Mouse (Mus musculus): Measurements from ENCODE around the gene Znhit2. TPM values are rescaled to one million over a fixed set of nuclear protein-coding genes. Genes with fewer than 3 reads are reported as not detected.

Znhit2 gene
- polyA plus RNA-seq, 1 experiment from 2014 or later = 42.3 TPM

DNA sequence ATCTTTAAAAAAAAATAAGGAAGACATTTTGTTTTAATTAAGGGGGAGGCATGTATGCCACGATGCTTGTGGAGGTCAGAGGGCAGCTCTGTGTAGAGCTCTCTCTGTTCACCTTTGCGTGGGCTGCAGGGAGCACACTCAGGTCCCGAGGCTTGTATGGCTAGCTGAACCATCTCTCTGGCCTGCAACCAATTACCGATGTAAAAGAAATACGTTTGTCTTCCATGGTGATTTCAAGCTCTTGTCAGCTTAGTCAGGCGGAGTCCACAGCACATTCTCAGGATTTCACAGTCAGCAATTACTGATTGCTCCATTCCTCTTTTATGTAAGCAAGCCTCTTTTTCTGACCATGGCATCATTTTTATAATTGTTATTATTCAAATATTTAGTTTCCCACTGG, 40.2 kb downstream of the Znhit2 start:
- Histone ChIP-seq H3K27me3 (replicated peaks; ENCODE audit: control insufficient read depth, insufficient read depth, low read length) (no peaks in the 10 kb centered on the region), H3K4me2 (no peak overlapping the region), H3K4me1 (replicated peaks; ENCODE audit: control insufficient read depth, insufficient read depth, low read length) (peaks cover 21% of the 10 kb centered on the region), H3K27ac (ENCODE audit: low read depth, low read length) (no peak overlapping the region), H3K9me3 (ENCODE audit: control insufficient read depth, low read length) (no peaks in the 10 kb centered on the region), H3K4me3 (ENCODE audit: low read depth, low read length) (no peak overlapping the region), H3K9ac (ENCODE audit: low read depth, low read length) (no peak overlapping the region), H3K36me3 (ENCODE audit: control insufficient read depth, insufficient read depth, low read length) (0 out of 2 replicates have a peak, but pooled peaks cover 3% of the 10 kb centered on the region)
- WGBS = 75% methylated on average over 6 of the region's 6 CpGs
- DNase-seq (ENCODE audit: low spot score) (no peak), ATAC-seq (replicated peaks; ENCODE audit: low FRiP score) (no peak)

DNA sequence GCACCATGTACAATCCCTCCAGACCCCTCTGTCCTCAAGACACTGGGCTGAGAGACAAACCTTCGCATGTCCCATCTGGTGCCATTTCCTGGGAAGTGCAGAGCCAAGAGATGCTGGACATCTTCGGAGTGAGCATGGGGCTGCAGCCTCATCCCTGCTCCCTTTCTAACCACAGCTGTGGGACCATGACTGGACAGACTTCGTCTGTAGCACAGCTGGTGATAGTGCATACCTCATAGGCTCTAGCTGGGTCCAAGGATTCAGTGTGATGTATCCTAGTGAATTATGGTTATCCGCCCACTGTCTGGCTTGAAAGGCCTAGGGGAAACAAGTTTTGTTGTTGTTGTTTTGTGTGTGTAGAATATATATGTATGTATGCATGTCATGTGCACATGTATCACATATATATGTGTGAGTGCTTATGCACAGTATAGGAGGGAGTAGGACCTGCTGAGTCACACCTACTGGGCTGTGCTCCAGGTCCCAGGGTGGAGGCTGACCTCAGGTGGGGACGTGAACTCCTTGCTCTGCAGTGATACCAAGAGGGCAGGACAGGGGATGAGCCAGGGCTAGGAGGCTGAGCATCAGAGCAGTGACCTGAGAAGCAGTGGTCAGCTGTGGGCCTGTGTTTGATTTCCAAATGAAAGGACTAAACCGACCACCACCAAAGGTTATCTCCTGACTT, 41.3 kb downstream of the Znhit2 start:
- Histone ChIP-seq H3K9ac (ENCODE audit: low read depth, low read length) (no peak overlapping the region), H3K36me3 (ENCODE audit: control insufficient read depth, insufficient read depth, low read length) (0 out of 2 replicates have a peak, but pooled peaks cover 3% of the 10 kb centered on the region), H3K27me3 (replicated peaks; ENCODE audit: control insufficient read depth, insufficient read depth, low read length) (no peaks in the 10 kb centered on the region), H3K4me2 (no peak overlapping the region), H3K4me1 (replicated peaks; ENCODE audit: control insufficient read depth, insufficient read depth, low read length) (peaks cover 21% of the 10 kb centered on the region), H3K4me3 (ENCODE audit: low read depth, low read length) (no peak overlapping the region), H3K27ac (ENCODE audit: low read depth, low read length) (no peak overlapping the region), H3K9me3 (ENCODE audit: control insufficient read depth, low read length) (no peaks in the 10 kb centered on the region)
- no peak for DNase-seq (ENCODE audit: low spot score)
- WGBS = 77% methylated on average over 6 of the region's 6 CpGs
- peak; percentile 67 for ATAC-seq (replicated peaks; ENCODE audit: low FRiP score)

DNA sequence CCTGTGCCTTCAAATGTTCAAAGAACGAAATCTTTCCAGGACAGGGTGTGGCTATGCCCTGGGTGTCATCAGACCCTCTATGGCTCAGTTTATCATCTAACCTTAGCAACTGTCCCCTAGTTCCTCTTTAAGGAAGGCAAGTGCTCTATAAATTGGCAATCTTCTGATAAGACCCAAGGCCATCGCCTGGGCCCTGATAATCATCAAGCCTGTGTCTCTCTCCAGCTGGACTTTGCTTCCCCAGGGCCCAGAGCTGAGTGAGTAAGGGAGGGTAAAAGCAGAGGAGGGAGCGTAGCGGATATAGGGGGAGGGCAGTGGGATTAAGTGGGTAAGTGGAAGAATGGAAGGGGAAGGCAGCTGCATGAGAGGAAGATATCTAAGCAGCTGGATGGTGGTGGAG, 43.5 kb downstream of the Znhit2 start:
- WGBS = 37% methylated on average over 4 of the region's 4 CpGs
- Histone ChIP-seq H3K4me1 (replicated peaks; ENCODE audit: control insufficient read depth, insufficient read depth, low read length) (peaks cover 19% of the 10 kb centered on the region), H3K4me2 (peak overlapping the region; percentile 26; the same call in 1 of the 2 replicates), H3K4me3 (ENCODE audit: low read depth, low read length) (no peak overlapping the region), H3K27me3 (replicated peaks; ENCODE audit: control insufficient read depth, insufficient read depth, low read length) (no peaks in the 10 kb centered on the region), H3K27ac (ENCODE audit: low read depth, low read length) (no peak overlapping the region; the same call in 1 of the 2 replicates), H3K9ac (ENCODE audit: low read depth, low read length) (no peak overlapping the region; the same call in 1 of the 2 replicates), H3K9me3 (ENCODE audit: control insufficient read depth, low read length) (no peaks in the 10 kb centered on the region), H3K36me3 (ENCODE audit: control insufficient read depth, insufficient read depth, low read length) (0 out of 2 replicates have a peak, but pooled peaks cover 3% of the 10 kb centered on the region)
- no peak for DNase-seq (ENCODE audit: low spot score)
- peak; percentile 29; the same call in 1 of the 2 replicates for ATAC-seq (replicated peaks; ENCODE audit: low FRiP score)

DNA sequence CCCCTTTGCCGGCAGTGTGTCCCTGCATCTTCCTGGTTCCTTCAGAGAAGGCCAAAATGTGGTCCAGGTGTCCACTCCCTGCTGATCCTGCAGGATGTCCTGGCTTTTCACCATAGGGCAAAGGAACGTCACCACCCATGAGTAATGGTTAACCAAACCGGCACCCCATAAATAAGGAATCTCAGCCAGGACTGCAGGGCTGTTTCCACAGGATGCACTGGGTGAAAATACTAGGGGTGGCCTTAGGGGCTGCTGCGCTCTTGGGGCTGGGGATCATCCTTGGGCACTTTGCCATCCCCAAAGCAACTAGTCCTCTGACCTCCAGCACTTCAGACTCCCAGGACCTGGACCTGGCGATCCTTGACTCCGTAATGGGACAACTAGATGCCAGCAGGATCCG, 44.6 kb downstream of the Znhit2 start, which contains the start of gene Naaladl1:
TSS of gene Naaladl1 (plus strand) at position 197 of the 400 bp plus-strand sequence.
- Histone ChIP-seq H3K4me1 (replicated peaks; ENCODE audit: control insufficient read depth, insufficient read depth, low read length) (peaks cover 18% of the 10 kb centered on the region), H3K4me2 (peak within 1 kb of the TSS; percentile 26; the same call in 1 of the 2 replicates), H3K27ac (ENCODE audit: low read depth, low read length) (no peak within 1 kb of the TSS; the same call in 1 of the 2 replicates), H3K9me3 (ENCODE audit: control insufficient read depth, low read length) (no peaks in the 10 kb centered on the region), H3K36me3 (ENCODE audit: control insufficient read depth, insufficient read depth, low read length) (no peaks in the 10 kb centered on the region), H3K27me3 (replicated peaks; ENCODE audit: control insufficient read depth, insufficient read depth, low read length) (no peaks in the 10 kb centered on the region), H3K4me3 (ENCODE audit: low read depth, low read length) (no peak within 1 kb of the TSS), H3K9ac (ENCODE audit: low read depth, low read length) (0 out of 2 replicates have a peak within 1 kb of the TSS, but pooled peaks have one; percentile 23)
- ATAC-seq (replicated peaks; ENCODE audit: low FRiP score) (no peak), DNase-seq (ENCODE audit: low spot score) (no peak)
- 83% methylated on average over 7 of the region's 7 CpGs for WGBS

Small RNA genes lying within 50 kb of the gene (microRNA-seq; reads per million reads assigned to microRNA genes)
- 4.2 reads per million, percentile 9 among the genes with 10 or more reads in this experiment for gene Mir6988 (ENCODE audit: borderline number of aligned reads)

Other genes starting within 250 kb of the Znhit2 start
- gene Frmd8, start 185.9 kb upstream of the Znhit2 start, polyA plus RNA-seq (2014; fragmentation: Nextera tagmentation; extraction: Ambion mirVana) = 26.8 and 27.9 TPM in 2 replicates
- 7.5 and 8.2 TPM in 2 replicates for gene Slc25a45, start 183.4 kb upstream of the Znhit2 start, polyA plus RNA-seq (2014; fragmentation: Nextera tagmentation; extraction: Ambion mirVana)
- gene Tigd3, start 167.0 kb upstream of the Znhit2 start, polyA plus RNA-seq (2014; fragmentation: Nextera tagmentation; extraction: Ambion mirVana) = 3.9 and 4.2 TPM in 2 replicates
- 119 and 127 TPM in 2 replicates for gene Dpf2, start 148.2 kb upstream of the Znhit2 start, polyA plus RNA-seq (2014; fragmentation: Nextera tagmentation; extraction: Ambion mirVana)
- 5.1 TPM in 2 replicates for gene Cdc42ep2, start 136.4 kb upstream of the Znhit2 start, polyA plus RNA-seq (2014; fragmentation: Nextera tagmentation; extraction: Ambion mirVana)
- gene Pola2, start 97.0 kb upstream of the Znhit2 start, polyA plus RNA-seq (2014; fragmentation: Nextera tagmentation; extraction: Ambion mirVana) = 129 and 131 TPM in 2 replicates
- not detected in 2 replicates for gene Slc22a20, start 75.0 kb upstream of the Znhit2 start, polyA plus RNA-seq (2014; fragmentation: Nextera tagmentation; extraction: Ambion mirVana)
- 25.2 and 25.8 TPM in 2 replicates for gene Capn1, start 45.3 kb upstream of the Znhit2 start, polyA plus RNA-seq (2014; fragmentation: Nextera tagmentation; extraction: Ambion mirVana)
- gene Syvn1, start 14.6 kb upstream of the Znhit2 start, polyA plus RNA-seq (2014; fragmentation: Nextera tagmentation; extraction: Ambion mirVana) = 30.7 and 33.7 TPM in 2 replicates
- 84.5 and 93.9 TPM in 2 replicates for gene Mrpl49, start 3.4 kb upstream of the Znhit2 start, polyA plus RNA-seq (2014; fragmentation: Nextera tagmentation; extraction: Ambion mirVana)
- gene Fau, start 3.3 kb upstream of the Znhit2 start, polyA plus RNA-seq (2014; fragmentation: Nextera tagmentation; extraction: Ambion mirVana) = 1,022 and 1,135 TPM in 2 replicates
- gene Tm7sf2, start 7.2 kb downstream of the Znhit2 start, polyA plus RNA-seq (2014; fragmentation: Nextera tagmentation; extraction: Ambion mirVana) = 28.6 and 30.8 TPM in 2 replicates
- gene Vps51, start 16.0 kb downstream of the Znhit2 start, polyA plus RNA-seq (2014; fragmentation: Nextera tagmentation; extraction: Ambion mirVana) = 54.8 and 57.1 TPM in 2 replicates
- not detected in 2 replicates for gene Tmem262, start 18.8 kb downstream of the Znhit2 start, polyA plus RNA-seq (2014; fragmentation: Nextera tagmentation; extraction: Ambion mirVana)
- 0.75 and 2.2 TPM in 2 replicates for gene Gm28374, start 21.1 kb downstream of the Znhit2 start, polyA plus RNA-seq (2014; fragmentation: Nextera tagmentation; extraction: Ambion mirVana)
- 50.4 and 52.3 TPM in 2 replicates for gene Zfpl1, start 23.8 kb downstream of the Znhit2 start, polyA plus RNA-seq (2014; fragmentation: Nextera tagmentation; extraction: Ambion mirVana)
- gene Cdca5, start 23.8 kb downstream of the Znhit2 start, polyA plus RNA-seq (2014; fragmentation: Nextera tagmentation; extraction: Ambion mirVana) = 50.8 and 55.3 TPM in 2 replicates
- 0.43 and 0.51 TPM in 2 replicates for gene AC131692.1, start 33.2 kb downstream of the Znhit2 start, polyA plus RNA-seq (2014; fragmentation: Nextera tagmentation; extraction: Ambion mirVana)
- gene Naaladl1, start 44.6 kb downstream of the Znhit2 start, polyA plus RNA-seq (2014; fragmentation: Nextera tagmentation; extraction: Ambion mirVana) = 2.0 and 2.4 TPM in 2 replicates
- 56.1 and 60.8 TPM in 2 replicates for gene Sac3d1, start 57.5 kb downstream of the Znhit2 start, polyA plus RNA-seq (2014; fragmentation: Nextera tagmentation; extraction: Ambion mirVana)
- gene Snx15, start 67.1 kb downstream of the Znhit2 start, polyA plus RNA-seq (2014; fragmentation: Nextera tagmentation; extraction: Ambion mirVana) = 34.6 and 35.1 TPM in 2 replicates
- 0.15 TPM in 1 of 2 replicates, not detected in the other for gene Batf2, start 79.8 kb downstream of the Znhit2 start, polyA plus RNA-seq (2014; fragmentation: Nextera tagmentation; extraction: Ambion mirVana)
- 70.6 and 73.4 TPM in 2 replicates for gene Arl2, start 80.4 kb downstream of the Znhit2 start, polyA plus RNA-seq (2014; fragmentation: Nextera tagmentation; extraction: Ambion mirVana)
- not detected in 2 replicates for gene Majin, start 123.2 kb downstream of the Znhit2 start, polyA plus RNA-seq (2014; fragmentation: Nextera tagmentation; extraction: Ambion mirVana)
- 0.70 TPM in 1 of 2 replicates, not detected in the other for gene Gpha2, start 165.2 kb downstream of the Znhit2 start, polyA plus RNA-seq (2014; fragmentation: Nextera tagmentation; extraction: Ambion mirVana)
- gene Ppp2r5b, start 174.7 kb downstream of the Znhit2 start, polyA plus RNA-seq (2014; fragmentation: Nextera tagmentation; extraction: Ambion mirVana) = 10.5 and 12.0 TPM in 2 replicates
- 10.4 and 13.5 TPM in 2 replicates for gene Atg2a, start 180.5 kb downstream of the Znhit2 start, polyA plus RNA-seq (2014; fragmentation: Nextera tagmentation; extraction: Ambion mirVana)
- 96.5 and 105 TPM in 2 replicates for gene Ehd1, start 215.5 kb downstream of the Znhit2 start, polyA plus RNA-seq (2014; fragmentation: Nextera tagmentation; extraction: Ambion mirVana)
- 0.26 and 1.2 TPM in 2 replicates for gene Cdc42bpg, start 245.3 kb downstream of the Znhit2 start, polyA plus RNA-seq (2014; fragmentation: Nextera tagmentation; extraction: Ambion mirVana)

Data from liver, embryonic 11.5 days (tissue).